Mouse (Mus musculus): ENCODE results near the gene Epb42. TPM values are rescaled to one million over a fixed set of nuclear protein-coding genes. Genes with fewer than 3 reads are reported as not detected.
"Not testable (repeated sequence)": the region's sequence is repeated elsewhere in the genome, so short reads cannot be mapped to it uniquely, and the experiment has no call there.

Gene Epb42
- polyA plus RNA-seq, 1 experiment from 2014 or later, result 1.4 TPM

- Histone ChIP-seq H3K36me3 (ENCODE audit: insufficient read depth, low read length) (no peaks in the 10 kb centered on the region), H3K9ac (replicated peaks; ENCODE audit: low read depth) (no peak overlapping the region), H3K9me3 (ENCODE audit: low read length) (no peaks in the 10 kb centered on the region), H3K4me2 (replicated peaks; ENCODE audit: low read depth, low read length) (no peak overlapping the region), H3K27me3 (replicated peaks; ENCODE audit: insufficient read depth, low read length) (no peaks in the 10 kb centered on the region), H3K27ac (ENCODE audit: low read length) (peak overlapping the region; percentile 27; the same call in 1 of the 2 replicates), H3K4me1 (ENCODE audit: insufficient read depth, low read depth, low read length) (no peaks in the 10 kb centered on the region), H3K4me3 (ENCODE audit: low read depth, low read length) (no peak overlapping the region)
- ATAC-seq (no peak), DNase-seq (ENCODE audit: low spot score) (peak; percentile 57)
- 73% methylated on average over 1 of the region's 1 CpGs for whole genome bisulfite sequencing
- TF ChIP-seq CTCF (IDR thresholded peaks at IDR 0.05) (no peak), EP300 (IDR thresholded peaks at IDR 0.05) (peak; percentile 25; the same call in 1 of the 2 replicates)
Observed at GRCm38 (mm10) chr2:120979819-120980218, 57.1 kb downstream of the Epb42 start.

GRCm38 (mm10) chr2:120978693-120979037 lies 58.2 kb downstream of the Epb42 start:
- WGBS, result 41% methylated on average over 2 of the region's 2 CpGs
- no peaks in the 10 kb centered on the region for H3K9me3 ChIP-seq (ENCODE audit: low read length)
- H3K27me3 ChIP-seq (replicated peaks; ENCODE audit: insufficient read depth, low read length), result no peaks in the 10 kb centered on the region
- DNase-seq (ENCODE audit: low spot score) (peak; percentile 13), ATAC-seq (no peak)
- no peak overlapping the region for H3K4me3 ChIP-seq (ENCODE audit: low read depth, low read length)
- H3K4me1 ChIP-seq (ENCODE audit: insufficient read depth, low read depth, low read length), result no peaks in the 10 kb centered on the region
- TF ChIP-seq CTCF (IDR thresholded peaks at IDR 0.05), result peak; percentile 37
- no peak for TF ChIP-seq EP300 (IDR thresholded peaks at IDR 0.05)
- no peak overlapping the region for H3K4me2 ChIP-seq (replicated peaks; ENCODE audit: low read depth, low read length)
- no peaks in the 10 kb centered on the region for H3K36me3 ChIP-seq (ENCODE audit: insufficient read depth, low read length)
- no peak overlapping the region for H3K9ac ChIP-seq (replicated peaks; ENCODE audit: low read depth)
- no peak overlapping the region for H3K27ac ChIP-seq (ENCODE audit: low read length)

- peak; percentile 46 for DNase-seq (ENCODE audit: low spot score)
- no peak for ATAC-seq
- no peaks in the 10 kb centered on the region for H3K36me3 ChIP-seq (ENCODE audit: insufficient read depth, low read length)
- peak overlapping the region; percentile 83 for H3K4me2 ChIP-seq (replicated peaks; ENCODE audit: low read depth, low read length)
- peak overlapping the region; percentile 68 for H3K4me3 ChIP-seq (ENCODE audit: low read depth, low read length)
- no peaks in the 10 kb centered on the region for H3K27me3 ChIP-seq (replicated peaks; ENCODE audit: insufficient read depth, low read length)
- peak overlapping the region; percentile 84; the same call in 1 of the 2 replicates for H3K9ac ChIP-seq (replicated peaks; ENCODE audit: low read depth)
- WGBS, result 74% methylated on average over 8 of the region's 8 CpGs
- H3K27ac ChIP-seq (ENCODE audit: low read length), result peak overlapping the region; percentile 93
- H3K4me1 ChIP-seq (ENCODE audit: insufficient read depth, low read depth, low read length), result no peaks in the 10 kb centered on the region
- TF ChIP-seq CTCF (IDR thresholded peaks at IDR 0.05) (no peak), EP300 (IDR thresholded peaks at IDR 0.05) (no peak)
- H3K9me3 ChIP-seq (ENCODE audit: low read length), result no peaks in the 10 kb centered on the region
Observed at GRCm38 (mm10) chr2:120977926-120978692, 58.8 kb downstream of the Epb42 start.

- H3K9me3 ChIP-seq (ENCODE audit: low read length), result no peaks in the 10 kb centered on the region
- H3K36me3 ChIP-seq (ENCODE audit: insufficient read depth, low read length), result no peaks in the 10 kb centered on the region
- DNase-seq (ENCODE audit: low spot score) (peak; percentile 73), ATAC-seq (peak; percentile 80)
- H3K9ac ChIP-seq (replicated peaks; ENCODE audit: low read depth), result peak within 1 kb of the TSS; percentile 84
- peak within 1 kb of the TSS; percentile 93 for H3K27ac ChIP-seq (ENCODE audit: low read length)
- H3K4me2 ChIP-seq (replicated peaks; ENCODE audit: low read depth, low read length), result peak within 1 kb of the TSS; percentile 83
- H3K4me1 ChIP-seq (ENCODE audit: insufficient read depth, low read depth, low read length), result no peaks in the 10 kb centered on the region
- no peaks in the 10 kb centered on the region for H3K27me3 ChIP-seq (replicated peaks; ENCODE audit: insufficient read depth, low read length)
- WGBS, result 2% methylated on average over 63 of the region's 71 CpGs
- peak; percentile 69 for TF ChIP-seq CTCF (IDR thresholded peaks at IDR 0.05)
- no peak for TF ChIP-seq EP300 (IDR thresholded peaks at IDR 0.05)
- peak within 1 kb of the TSS; percentile 68 for H3K4me3 ChIP-seq (ENCODE audit: low read depth, low read length)
Observed at GRCm38 (mm10) chr2:120976990-120977925, 59.6 kb downstream of the Epb42 start, which contains the start of gene Tmem62. Tmem62 (plus strand) TSS chr2:120977017.

- Histone ChIP-seq H3K4me2 (replicated peaks; ENCODE audit: low read depth, low read length) (no peak overlapping the region), H3K36me3 (ENCODE audit: insufficient read depth, low read length) (no peaks in the 10 kb centered on the region), H3K4me3 (ENCODE audit: low read depth, low read length) (no peak overlapping the region), H3K4me1 (ENCODE audit: insufficient read depth, low read depth, low read length) (no peaks in the 10 kb centered on the region), H3K27ac (ENCODE audit: low read length) (no peak overlapping the region), H3K9ac (replicated peaks; ENCODE audit: low read depth) (no peak overlapping the region), H3K9me3 (ENCODE audit: low read length) (no peaks in the 10 kb centered on the region), H3K27me3 (replicated peaks; ENCODE audit: insufficient read depth, low read length) (no peaks in the 10 kb centered on the region)
- 52% methylated on average over 4 of the region's 4 CpGs for WGBS
- ATAC-seq (no peak), DNase-seq (ENCODE audit: low spot score) (peak; percentile 60)
- peak; percentile 47 for TF ChIP-seq CTCF (IDR thresholded peaks at IDR 0.05)
- no peak for TF ChIP-seq EP300 (IDR thresholded peaks at IDR 0.05)
Observed at GRCm38 (mm10) chr2:120976308-120976707, 60.6 kb downstream of the Epb42 start.

- WGBS, result 12% methylated on average over 5 of the region's 5 CpGs
Observed at GRCm38 (mm10) chr2:120972964-120973363, 63.9 kb downstream of the Epb42 start.

GRCm38 (mm10) chr2:120972257-120972656 lies 64.6 kb downstream of the Epb42 start:
- peaks cover 15% of the 10 kb centered on the region; the same call in 1 of the 2 replicates for H3K4me1 ChIP-seq (ENCODE audit: insufficient read depth, low read depth, low read length)
- not testable (repeated sequence) for H3K36me3 ChIP-seq (ENCODE audit: insufficient read depth, low read length); H3K4me2 ChIP-seq (replicated peaks; ENCODE audit: low read depth, low read length); H3K27me3 ChIP-seq (replicated peaks; ENCODE audit: insufficient read depth, low read length); H3K9me3 ChIP-seq (ENCODE audit: low read length); ATAC-seq; H3K4me3 ChIP-seq (ENCODE audit: low read depth, low read length); DNase-seq (ENCODE audit: low spot score); H3K9ac ChIP-seq (replicated peaks; ENCODE audit: low read depth); H3K27ac ChIP-seq (ENCODE audit: low read length)
- WGBS, result 97% methylated on average over 8 of the region's 8 CpGs

More at GRCm38 (mm10) chr2:120972964-120973363, 63.9 kb downstream of the Epb42 start:
- no peaks in the 10 kb centered on the region for H3K27me3 ChIP-seq (replicated peaks; ENCODE audit: insufficient read depth, low read length)
- TF ChIP-seq CTCF (IDR thresholded peaks at IDR 0.05), result peak; percentile 23
- no peak for TF ChIP-seq EP300 (IDR thresholded peaks at IDR 0.05)
- ATAC-seq, result no peak
- H3K36me3 ChIP-seq (ENCODE audit: insufficient read depth, low read length), result no peaks in the 10 kb centered on the region
- H3K4me2 ChIP-seq (replicated peaks; ENCODE audit: low read depth, low read length), result no peak overlapping the region
- H3K9ac ChIP-seq (replicated peaks; ENCODE audit: low read depth), result no peak overlapping the region
- H3K9me3 ChIP-seq (ENCODE audit: low read length), result no peaks in the 10 kb centered on the region
- H3K27ac ChIP-seq (ENCODE audit: low read length), result no peak overlapping the region
- no peak overlapping the region for H3K4me3 ChIP-seq (ENCODE audit: low read depth, low read length)
- H3K4me1 ChIP-seq (ENCODE audit: insufficient read depth, low read depth, low read length), result peaks cover 9% of the 10 kb centered on the region; the same call in 1 of the 2 replicates
- DNase-seq (ENCODE audit: low spot score), result no peak
